Mouse (Mus musculus) mouse trophoblast stem cell (cell line): ENCODE data around the gene Klf4.

Source experiments
- in situ Hi-C, 2 experiments: fragments of 300-500 bp; cut with MseI, MboI; formaldehyde crosslinking; loops; 2 replicates in 1 of 2; 3 replicates in 1 of 2; pipeline ENCODE4 v1.15.1; 2025

Gene Klf4

DNA sequence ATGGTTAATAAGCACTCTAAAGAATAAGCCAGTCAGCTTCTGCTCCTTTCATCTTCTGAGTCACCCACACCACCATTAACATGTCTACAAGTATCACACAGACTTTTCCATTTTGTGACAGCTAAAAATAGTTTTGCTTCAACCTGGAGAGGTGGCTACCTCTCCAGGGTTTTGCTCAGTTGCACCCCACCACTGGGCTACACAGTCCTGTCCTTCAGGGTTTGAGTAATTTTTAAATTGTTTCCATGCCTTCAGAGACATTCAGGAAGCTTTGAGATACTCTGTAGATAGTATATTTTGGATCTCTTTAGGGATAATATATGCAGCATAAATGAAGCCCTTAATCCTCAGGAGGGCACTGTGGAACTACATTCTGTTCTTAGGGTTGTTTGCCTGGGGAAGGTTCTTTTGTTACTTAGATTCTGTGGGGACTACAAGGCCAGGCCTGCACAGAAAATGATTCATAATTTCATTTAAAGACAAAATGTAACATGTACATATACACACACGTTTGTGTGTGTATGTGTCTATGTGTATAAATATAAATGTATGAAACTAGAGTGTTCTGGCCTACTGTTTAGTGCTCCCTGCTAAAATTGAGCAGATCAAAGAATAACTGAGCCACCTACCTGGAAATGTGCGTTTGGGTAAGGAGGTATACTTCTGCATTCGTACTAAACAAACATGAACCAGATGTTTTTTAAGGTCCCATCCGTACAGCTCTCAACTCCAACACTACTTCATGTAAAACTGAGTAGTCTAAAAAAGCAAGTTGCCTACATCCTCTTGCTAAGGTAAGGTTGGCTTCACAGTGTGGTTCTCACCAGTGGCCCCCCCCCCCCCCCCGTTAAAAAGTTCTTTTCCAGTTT, 5.8 kb downstream of the Klf4 start:
- in situ Hi-C loops = no loop called here

GRCm38 (mm10) chr4:55523921-55524320, 8.3 kb downstream of the Klf4 start:
- in situ Hi-C loops = loop anchor here (25.0 kb wide), 2 partner anchors 963 to 1163 kb away; no protein-coding TSS in a partner anchor

DNA sequence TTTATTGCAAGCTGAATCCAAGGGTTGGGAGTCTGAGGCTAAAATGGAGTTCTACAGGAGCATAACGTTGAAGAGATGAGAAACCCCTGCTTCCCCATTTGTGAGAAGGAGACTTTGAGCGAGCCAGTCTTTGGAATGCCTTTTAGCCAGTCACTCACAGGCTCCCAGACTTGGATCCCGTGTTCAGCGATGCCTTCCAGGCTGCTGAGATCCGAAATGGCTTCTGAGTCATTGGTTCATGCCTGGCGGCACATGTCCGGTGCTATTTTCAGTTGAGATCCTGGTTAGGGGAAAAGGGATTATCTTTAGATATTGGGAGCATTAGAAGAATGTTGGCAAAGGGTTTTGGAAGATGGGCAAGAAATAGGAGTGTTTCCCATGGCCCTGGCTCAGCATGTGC, 14.8 kb downstream of the Klf4 start:
- in situ Hi-C loops = loop anchor here (25.0 kb wide), 2 partner anchors 970 to 1170 kb away; no protein-coding TSS in a partner anchor

- in situ Hi-C loops = loop anchor here (25.0 kb wide), 2 partner anchors 971 to 1171 kb away; no protein-coding TSS in a partner anchor
Measured at GRCm38 (mm10) chr4:55516048-55516447, 16.2 kb downstream of the Klf4 start.

DNA sequence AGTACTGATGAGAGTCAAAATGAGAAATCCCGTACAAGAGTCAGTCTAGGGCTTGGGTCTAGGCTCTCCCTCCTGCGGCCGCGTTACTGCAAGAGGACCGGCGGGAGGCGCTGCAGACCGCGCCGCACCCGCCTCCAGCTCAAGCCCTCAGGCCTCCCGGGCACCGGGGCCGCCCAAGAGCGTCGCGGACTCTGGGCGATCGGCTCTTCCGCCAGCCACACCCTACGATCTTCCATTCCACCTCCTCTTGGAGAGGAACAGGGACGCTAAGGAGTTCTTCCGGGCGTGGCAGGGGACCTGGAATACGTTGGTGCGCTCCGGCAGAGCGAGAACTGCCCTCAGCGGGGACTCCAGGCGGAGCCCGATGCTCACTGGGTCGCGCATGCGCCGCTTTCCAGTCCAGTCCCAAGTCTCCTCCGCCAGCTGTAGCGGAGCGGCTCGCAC, 17.5 kb downstream of the Klf4 start:
- in situ Hi-C loops = loop anchor here (25.0 kb wide), 2 partner anchors 973 to 1173 kb away; no protein-coding TSS in a partner anchor

DNA sequence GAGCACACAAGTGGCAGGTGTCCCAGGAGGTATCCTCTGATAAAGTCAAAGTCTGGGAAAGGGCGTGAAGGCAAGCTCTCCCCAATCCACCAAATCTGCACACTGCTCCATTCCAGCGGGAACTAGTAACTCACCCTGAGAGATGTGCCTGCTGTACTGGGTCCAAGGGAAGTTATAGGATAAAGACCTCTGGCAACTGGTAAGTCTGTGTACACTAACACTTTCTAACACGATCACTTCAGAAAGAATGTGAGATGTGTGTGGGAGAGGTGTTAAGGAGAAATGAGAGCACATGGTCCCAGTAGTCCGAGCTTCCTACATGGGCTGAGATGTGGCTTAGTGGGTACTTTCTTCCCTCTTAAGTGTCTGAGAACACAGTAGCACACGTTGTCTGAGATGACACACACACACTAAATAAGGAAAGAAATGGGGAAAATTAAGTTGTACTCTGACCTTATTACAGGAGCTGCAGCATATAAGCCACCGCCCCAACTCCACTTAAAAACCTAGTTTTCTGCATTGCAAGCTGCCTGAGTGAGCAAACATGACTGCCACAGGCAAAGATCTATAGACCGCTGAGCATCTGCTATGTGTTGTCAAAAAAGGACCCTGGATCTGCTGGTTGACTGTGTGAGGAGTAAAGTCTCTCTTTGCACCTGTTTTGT, 18.5 kb downstream of the Klf4 start:
- in situ Hi-C loops = loop anchor here (25.0 kb wide), 2 partner anchors 974 to 1174 kb away; no protein-coding TSS in a partner anchor

GRCm38 (mm10) chr4:55511389-55511788, 20.9 kb downstream of the Klf4 start:
- in situ Hi-C loops = loop anchor here (25.0 kb wide), 2 partner anchors 976 to 1176 kb away; no protein-coding TSS in a partner anchor

DNA sequence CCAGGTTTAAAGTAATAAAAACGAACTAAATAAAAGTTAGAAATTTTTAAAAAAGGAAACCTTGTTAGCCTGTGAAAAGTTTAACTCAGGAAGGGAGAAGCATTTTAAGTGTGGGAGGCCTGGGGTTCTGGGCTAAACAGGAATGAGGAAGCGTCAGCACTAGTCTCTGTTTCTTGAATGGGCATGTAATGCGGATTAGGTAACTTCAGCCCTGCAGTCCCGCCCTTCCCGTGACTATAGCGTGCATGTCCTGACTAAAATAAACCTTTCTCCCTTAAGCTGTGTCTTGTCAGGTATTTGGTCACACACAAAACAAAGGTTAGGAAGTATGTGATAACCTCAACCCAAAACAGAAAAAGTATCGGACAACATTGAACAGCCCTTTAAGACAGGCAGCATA, 23.6 kb downstream of the Klf4 start:
- in situ Hi-C loops = loop anchor here (25.0 kb wide), 2 partner anchors 979 to 1179 kb away; no protein-coding TSS in a partner anchor

GRCm38 (mm10) chr4:55498621-55499020, 33.6 kb downstream of the Klf4 start:
- in situ Hi-C loops = no loop called here

GRCm38 (mm10) chr4:55496416-55496815, 35.9 kb downstream of the Klf4 start:
- in situ Hi-C loops = no loop called here

- in situ Hi-C loops = no loop called here
Measured at GRCm38 (mm10) chr4:55493261-55493660, 39.0 kb downstream of the Klf4 start.

- in situ Hi-C loops = no loop called here
Measured at GRCm38 (mm10) chr4:55489328-55489727, 42.9 kb downstream of the Klf4 start.

DNA sequence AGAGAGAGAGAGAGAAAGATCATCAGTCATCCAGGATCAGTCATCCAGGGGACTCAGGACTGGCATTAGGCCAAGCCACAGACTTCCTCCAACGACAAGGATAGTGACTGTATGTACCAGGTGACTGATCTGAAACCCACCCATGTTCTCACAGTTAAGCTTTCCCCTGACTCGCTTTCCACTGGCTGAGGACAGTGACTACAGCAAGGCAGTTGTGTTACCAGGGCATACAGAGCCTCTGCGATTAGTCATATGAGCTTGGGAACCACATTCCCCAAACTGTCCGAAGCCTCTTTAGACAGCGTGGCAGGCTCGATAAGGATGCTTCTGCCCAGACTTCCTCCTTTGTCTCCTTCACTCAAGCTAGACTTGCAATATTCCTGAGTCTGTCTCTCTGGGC, 43.7 kb downstream of the Klf4 start:
- in situ Hi-C loops = no loop called here

GRCm38 (mm10) chr4:55480322-55480767, 51.9 kb downstream of the Klf4 start:
- in situ Hi-C loops = no loop called here

DNA sequence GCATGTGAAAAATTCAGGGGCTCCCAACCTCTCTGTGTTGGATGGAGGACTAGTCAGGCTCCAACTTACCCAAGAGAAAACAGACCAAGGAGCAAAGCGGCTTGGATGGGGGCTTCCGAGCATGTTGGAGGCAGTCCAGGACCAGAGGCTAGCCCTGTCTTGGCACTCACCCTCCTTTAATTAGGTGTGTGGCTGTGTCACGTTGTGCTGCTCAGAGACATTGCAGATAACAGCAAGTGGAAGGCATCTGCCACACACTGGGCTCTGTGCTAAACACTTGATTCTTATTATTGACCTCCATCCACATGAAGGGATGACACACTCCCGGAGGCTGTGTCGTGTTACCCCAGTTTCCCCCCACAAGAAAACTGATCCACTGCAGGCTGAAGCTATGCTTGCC, 53.9 kb downstream of the Klf4 start:
- in situ Hi-C loops = no loop called here

- in situ Hi-C loops = no loop called here
Measured at GRCm38 (mm10) chr4:55477933-55478332, 54.3 kb downstream of the Klf4 start.

GRCm38 (mm10) chr4:55477210-55477759, 55.0 kb downstream of the Klf4 start:
- in situ Hi-C loops = no loop called here
